Mouse (Mus musculus): Measurements from ENCODE around the gene Ypel2. TPM values are rescaled to one million over a fixed set of nuclear protein-coding genes. Genes with fewer than 3 reads are reported as not detected.
A peak's percentile ranks its signal among the peaks of the same experiment; 100 is the strongest.

Gene Ypel2
- total RNA-seq, 2 experiments from 2014 or later = 0.19 to 0.68 TPM

- no peak for ATAC-seq (replicated peaks; ENCODE audit: low FRiP score, poor library complexity, severe bottlenecking)
Measured at GRCm38 (mm10) chr11:86996266-86996665, 2.8 kb upstream of the Ypel2 start.

- peak; percentile 72; the same call in 1 of the 2 replicates for ATAC-seq (replicated peaks; ENCODE audit: low FRiP score, poor library complexity, severe bottlenecking)
Measured at GRCm38 (mm10) chr11:86995625-86996221, 2.2 kb upstream of the Ypel2 start.

GRCm38 (mm10) chr11:86994791-86995624 is 1.5 kb upstream of the Ypel2 start:
- ATAC-seq (replicated peaks; ENCODE audit: low FRiP score, poor library complexity, severe bottlenecking) = no peak

- no peak for ATAC-seq (replicated peaks; ENCODE audit: low FRiP score, poor library complexity, severe bottlenecking)
Measured at GRCm38 (mm10) chr11:86994330-86994729, 823 bp upstream of the Ypel2 start.

GRCm38 (mm10) chr11:86992461-86992988 is 982 bp downstream of the Ypel2 start:
- no peak for ATAC-seq (replicated peaks; ENCODE audit: low FRiP score, poor library complexity, severe bottlenecking)

- ATAC-seq (replicated peaks; ENCODE audit: low FRiP score, poor library complexity, severe bottlenecking) = no peak
Measured at GRCm38 (mm10) chr11:86991241-86991640, 2.3 kb downstream of the Ypel2 start.

GRCm38 (mm10) chr11:86990309-86990708 is 3.2 kb downstream of the Ypel2 start:
- no peak for ATAC-seq (replicated peaks; ENCODE audit: low FRiP score, poor library complexity, severe bottlenecking)

- ATAC-seq (replicated peaks; ENCODE audit: low FRiP score, poor library complexity, severe bottlenecking) = no peak
Measured at GRCm38 (mm10) chr11:86984990-86985389, 8.5 kb downstream of the Ypel2 start.

GRCm38 (mm10) chr11:86983056-86983455 is 10.5 kb downstream of the Ypel2 start:
- no peak for ATAC-seq (replicated peaks; ENCODE audit: low FRiP score, poor library complexity, severe bottlenecking)

- ATAC-seq (replicated peaks; ENCODE audit: low FRiP score, poor library complexity, severe bottlenecking) = no peak
Measured at GRCm38 (mm10) chr11:86981229-86981791, 12.2 kb downstream of the Ypel2 start.

GRCm38 (mm10) chr11:86980526-86980925 is 13.0 kb downstream of the Ypel2 start:
- no peak for ATAC-seq (replicated peaks; ENCODE audit: low FRiP score, poor library complexity, severe bottlenecking)

- no peak for ATAC-seq (replicated peaks; ENCODE audit: low FRiP score, poor library complexity, severe bottlenecking)
Measured at GRCm38 (mm10) chr11:86979799-86980198, 13.7 kb downstream of the Ypel2 start.

GRCm38 (mm10) chr11:86977242-86977641 is 16.3 kb downstream of the Ypel2 start:
- ATAC-seq (replicated peaks; ENCODE audit: low FRiP score, poor library complexity, severe bottlenecking) = no peak

- ATAC-seq (replicated peaks; ENCODE audit: low FRiP score, poor library complexity, severe bottlenecking) = no peak
Measured at GRCm38 (mm10) chr11:86974401-86974800, 19.1 kb downstream of the Ypel2 start.

GRCm38 (mm10) chr11:86973255-86973654 is 20.3 kb downstream of the Ypel2 start:
- ATAC-seq (replicated peaks; ENCODE audit: low FRiP score, poor library complexity, severe bottlenecking) = no peak

GRCm38 (mm10) chr11:86971057-86971753 is 22.3 kb downstream of the Ypel2 start:
- ATAC-seq (replicated peaks; ENCODE audit: low FRiP score, poor library complexity, severe bottlenecking) = no peak

GRCm38 (mm10) chr11:86969041-86969821 is 24.3 kb downstream of the Ypel2 start:
- ATAC-seq (replicated peaks; ENCODE audit: low FRiP score, poor library complexity, severe bottlenecking) = no peak

- ATAC-seq (replicated peaks; ENCODE audit: low FRiP score, poor library complexity, severe bottlenecking) = no peak
Measured at GRCm38 (mm10) chr11:86967506-86967905, 26.0 kb downstream of the Ypel2 start.

GRCm38 (mm10) chr11:86966696-86967095 is 26.8 kb downstream of the Ypel2 start:
- ATAC-seq (replicated peaks; ENCODE audit: low FRiP score, poor library complexity, severe bottlenecking) = no peak

All from erythroblast, adult 5-6 weeks (primary cell).